Mouse (Mus musculus): ENCODE data around the gene Fmo1. TPM values are rescaled to one million over a fixed set of nuclear protein-coding genes. Genes with fewer than 3 reads are reported as not detected.

The Fmo1 gene
- total RNA-seq, 1 experiment from 2014 or later: not detected

DNA sequence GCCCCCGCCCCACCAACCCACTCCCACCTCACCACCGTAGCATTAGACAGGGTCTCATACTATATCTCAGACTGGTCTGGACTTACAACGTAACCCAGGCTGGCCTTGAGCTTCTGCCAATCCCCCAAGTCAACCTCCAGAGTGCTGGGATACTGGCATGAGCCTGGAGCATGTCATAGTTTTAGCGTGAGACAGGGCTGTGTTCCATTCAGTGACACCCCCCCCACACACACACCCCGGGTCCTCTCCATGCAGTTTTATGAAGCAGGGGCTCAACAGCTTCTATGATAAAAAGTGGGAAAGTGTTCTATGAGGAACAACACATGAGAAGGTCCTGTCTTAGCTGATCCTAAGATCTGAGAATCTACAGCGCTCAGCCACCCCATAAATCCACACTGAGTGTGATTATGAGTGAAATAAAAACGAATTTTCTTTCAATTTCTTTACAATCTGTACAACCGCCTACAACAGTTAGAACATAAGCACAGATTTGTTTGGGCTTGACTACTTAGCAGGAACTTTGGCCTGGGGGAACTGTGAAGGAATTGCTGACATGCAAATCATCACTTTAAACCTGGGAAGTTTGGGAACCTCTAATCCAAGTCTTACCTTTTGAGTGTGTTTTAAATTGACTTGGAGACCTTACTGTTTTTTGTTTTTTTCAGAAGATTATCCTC is 1.5 kb downstream of the Fmo1 start:
- ATAC-seq (ENCODE audit: extremely low read depth, insufficient number of reproducible peaks, low FRiP score, poor library complexity, severe bottlenecking): no peak

DNA sequence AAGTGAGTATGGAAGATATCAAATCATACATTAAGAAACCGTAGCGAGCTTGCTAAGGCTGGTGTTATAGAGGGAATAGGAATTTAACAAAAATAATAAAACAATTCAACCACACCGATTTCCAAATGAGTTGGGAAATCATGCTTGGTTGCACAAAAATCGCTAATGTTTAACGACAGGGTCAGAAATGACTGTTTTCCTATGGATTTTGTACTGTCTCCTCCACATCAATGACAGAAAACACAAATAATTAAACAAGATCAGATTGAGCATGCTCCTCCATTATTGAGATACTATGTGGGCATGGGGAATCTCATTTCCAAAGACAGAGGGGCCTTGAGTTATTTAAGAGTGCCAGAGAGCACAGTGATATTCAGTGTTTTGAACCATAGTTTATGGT is 2.1 kb downstream of the Fmo1 start:
- no peak for ATAC-seq (ENCODE audit: extremely low read depth, insufficient number of reproducible peaks, low FRiP score, poor library complexity, severe bottlenecking)

DNA sequence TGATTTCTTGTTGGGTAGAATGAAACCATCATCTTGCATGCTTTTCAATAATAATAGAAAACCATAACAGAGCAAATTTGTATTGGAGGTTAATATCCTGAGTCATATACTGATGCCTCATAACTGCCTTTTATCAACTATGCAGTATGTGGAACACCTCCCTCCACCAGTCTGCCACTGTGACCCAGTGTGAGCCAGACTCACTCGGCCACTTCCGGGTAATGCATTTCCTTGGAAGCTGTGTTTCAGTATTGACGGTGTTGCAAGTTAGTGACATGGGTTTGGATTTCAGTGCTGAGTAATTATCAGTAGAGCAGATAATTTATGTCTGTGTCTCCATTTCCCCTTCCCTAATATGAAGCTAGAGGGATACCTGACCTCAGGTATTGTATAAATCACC is 2.8 kb downstream of the Fmo1 start:
- ATAC-seq (ENCODE audit: extremely low read depth, insufficient number of reproducible peaks, low FRiP score, poor library complexity, severe bottlenecking): no peak

DNA sequence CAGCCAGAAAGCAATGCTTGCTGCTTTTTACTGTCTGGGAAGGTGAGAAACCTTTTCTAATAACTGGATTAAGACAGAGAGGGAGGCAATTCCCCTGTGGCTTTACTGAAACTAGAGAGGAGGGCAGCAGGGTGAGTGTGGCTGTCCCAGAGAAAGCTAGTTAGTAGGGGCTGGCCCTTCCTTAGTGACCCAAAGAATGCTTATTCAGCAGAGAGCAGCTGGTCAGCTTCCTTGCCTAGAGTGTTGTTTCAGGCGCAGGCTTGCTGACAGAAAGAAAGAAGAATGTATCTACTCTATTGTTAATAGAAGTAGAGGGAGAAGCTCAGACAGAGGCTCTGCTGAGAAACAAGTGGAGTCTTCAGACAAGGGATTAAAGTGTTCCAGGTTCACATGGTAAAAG is 4.1 kb downstream of the Fmo1 start:
- no peak for ATAC-seq (ENCODE audit: extremely low read depth, insufficient number of reproducible peaks, low FRiP score, poor library complexity, severe bottlenecking)

DNA sequence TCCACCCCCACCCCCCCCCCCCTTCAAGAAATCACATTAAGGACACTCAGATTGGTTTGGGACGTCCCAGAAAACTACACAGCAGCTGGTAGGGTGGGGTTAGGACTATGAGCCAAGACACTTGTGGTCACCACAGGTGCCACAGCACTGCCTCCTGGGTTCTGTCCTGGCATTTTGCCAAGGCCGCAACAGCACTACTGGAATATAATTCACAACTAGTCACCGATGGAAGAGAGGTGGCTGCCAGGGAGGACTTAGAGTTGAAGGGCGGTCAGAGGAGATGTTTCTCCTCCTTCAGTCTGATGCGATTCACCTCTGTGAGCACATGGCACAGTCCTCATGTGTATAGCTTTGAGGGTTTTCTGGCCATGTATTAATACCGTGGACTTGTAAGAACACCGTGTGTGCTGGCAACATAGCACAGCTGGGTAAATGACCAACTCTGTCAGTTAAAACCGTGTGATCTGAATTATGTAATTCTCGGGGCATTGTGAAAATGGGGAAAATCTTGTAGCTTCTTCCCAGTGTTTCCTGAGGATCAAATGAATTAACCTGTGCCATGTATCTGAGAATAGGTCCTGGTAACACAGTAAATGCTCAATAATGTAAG is 6.3 kb downstream of the Fmo1 start:
- no peak for ATAC-seq (ENCODE audit: extremely low read depth, insufficient number of reproducible peaks, low FRiP score, poor library complexity, severe bottlenecking)

DNA sequence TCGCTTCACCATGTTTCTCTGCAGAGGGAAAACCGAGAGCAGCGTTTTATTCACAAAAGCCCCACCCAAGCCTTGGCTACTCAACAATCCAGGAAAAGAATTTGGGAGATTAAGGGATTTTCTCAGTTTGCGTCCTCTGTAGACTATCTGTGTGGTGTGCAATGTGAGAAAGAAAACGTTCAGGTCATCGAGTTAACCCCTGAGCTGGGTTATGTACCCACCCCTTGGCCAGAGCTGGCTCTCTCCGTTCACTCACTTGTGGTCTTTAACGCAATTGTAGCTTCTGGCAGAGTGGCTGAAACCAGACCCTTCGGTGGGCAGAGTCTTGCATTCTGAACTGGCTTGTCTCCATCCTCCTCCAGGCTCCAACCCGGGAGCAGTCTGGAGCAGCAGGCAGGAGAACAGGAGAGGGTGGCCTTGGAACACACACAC is 6.8 kb downstream of the Fmo1 start:
- no peak for ATAC-seq (ENCODE audit: extremely low read depth, insufficient number of reproducible peaks, low FRiP score, poor library complexity, severe bottlenecking)

DNA sequence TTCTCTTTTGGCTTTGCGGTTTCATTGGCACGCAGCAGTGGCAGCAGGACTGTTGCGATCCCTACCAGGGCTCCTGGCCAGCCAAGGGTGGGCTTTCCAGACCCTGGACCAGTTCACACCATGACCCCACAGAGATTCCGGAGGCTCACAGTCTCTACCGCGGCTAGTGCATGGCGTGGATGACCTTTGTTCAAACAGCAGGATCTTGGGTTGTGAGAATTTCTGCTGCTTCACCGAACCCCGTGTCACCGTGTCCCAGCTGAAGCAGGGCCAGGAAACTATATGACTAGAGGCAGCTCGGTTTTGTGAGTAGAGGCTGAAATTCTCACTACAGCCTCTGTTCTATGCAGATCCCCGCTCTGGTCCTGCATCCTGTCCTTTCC is 7.7 kb downstream of the Fmo1 start:
- no peak for ATAC-seq (ENCODE audit: extremely low read depth, insufficient number of reproducible peaks, low FRiP score, poor library complexity, severe bottlenecking)

DNA sequence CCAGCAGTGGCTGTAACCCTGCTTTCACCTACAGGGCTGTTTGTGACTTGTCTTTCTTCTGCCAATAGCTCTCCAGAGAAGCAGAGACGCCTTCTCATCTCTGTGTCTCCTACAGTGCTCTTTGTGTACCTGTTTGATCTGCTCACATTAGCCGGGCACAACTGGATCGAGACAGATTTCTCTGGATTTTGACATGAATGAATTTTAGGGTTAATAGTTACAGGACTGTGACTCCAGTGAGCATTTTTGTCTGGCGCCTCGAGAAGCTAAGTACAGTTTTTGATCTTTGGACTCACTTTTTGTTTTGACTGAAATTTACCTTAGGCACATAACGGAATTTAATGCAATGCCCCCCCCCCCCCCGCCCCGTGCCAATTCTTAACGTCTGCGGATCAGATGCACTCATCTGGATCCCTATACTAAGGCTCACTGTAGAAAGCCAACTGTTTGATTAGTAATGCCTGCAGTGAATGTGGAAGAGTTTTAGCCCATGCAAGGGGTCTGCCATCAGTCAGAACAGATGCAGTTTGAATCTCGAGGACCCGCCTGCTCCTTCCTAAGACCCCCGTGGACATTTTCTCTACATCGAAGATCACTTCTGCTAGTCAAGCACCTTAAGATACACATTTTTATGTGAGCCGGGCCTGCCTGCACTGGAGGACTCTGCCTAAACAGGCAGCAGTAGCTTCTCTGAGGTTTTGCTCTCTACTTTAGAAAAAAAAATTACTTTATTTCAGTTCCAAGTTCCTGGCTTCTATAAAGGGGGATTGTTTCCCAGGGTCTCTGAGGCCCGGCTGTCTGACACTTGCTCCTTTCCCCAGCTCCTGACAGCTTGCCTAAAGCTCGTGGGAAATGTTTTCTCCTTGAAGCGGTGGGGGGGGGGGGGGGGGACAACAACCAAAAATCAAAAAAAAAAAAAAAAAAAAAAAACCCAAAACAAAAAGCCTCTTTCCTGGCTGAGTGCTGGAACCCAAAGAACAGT is 8.4 kb downstream of the Fmo1 start:
- ATAC-seq (ENCODE audit: extremely low read depth, insufficient number of reproducible peaks, low FRiP score, poor library complexity, severe bottlenecking): no peak

DNA sequence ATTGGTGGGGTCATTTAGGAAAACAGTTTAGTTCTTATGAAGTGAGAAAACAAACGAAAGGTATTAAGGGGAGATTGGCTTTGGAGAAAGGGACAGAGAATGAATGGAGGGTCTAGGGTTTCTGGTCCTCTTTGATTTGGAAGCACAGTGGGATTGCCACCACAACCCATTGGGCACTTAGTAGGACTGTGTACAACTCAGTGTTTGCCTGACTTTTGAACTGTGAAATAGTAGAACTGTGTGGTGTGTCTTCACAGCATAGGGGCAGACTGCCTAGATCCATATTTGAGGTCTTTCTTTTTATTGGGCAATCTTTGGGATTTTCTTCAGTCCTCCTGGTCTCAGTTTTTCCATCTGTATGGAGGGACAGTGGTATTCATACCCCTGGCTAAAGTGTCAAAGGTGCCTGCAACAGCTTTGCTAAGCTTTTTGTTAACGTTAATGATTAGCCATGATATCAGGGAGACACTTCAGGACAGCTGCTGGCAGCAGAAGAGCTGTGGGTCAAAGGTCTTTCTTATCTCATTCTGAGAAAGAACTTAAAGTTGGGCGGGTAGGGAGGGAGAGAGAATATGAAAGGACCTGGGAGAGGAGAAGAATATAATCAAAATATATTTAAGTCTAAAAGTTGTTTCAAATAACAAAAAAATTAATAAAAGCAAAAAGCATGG is 12.5 kb downstream of the Fmo1 start:
- no peak for ATAC-seq (ENCODE audit: extremely low read depth, insufficient number of reproducible peaks, low FRiP score, poor library complexity, severe bottlenecking)

DNA sequence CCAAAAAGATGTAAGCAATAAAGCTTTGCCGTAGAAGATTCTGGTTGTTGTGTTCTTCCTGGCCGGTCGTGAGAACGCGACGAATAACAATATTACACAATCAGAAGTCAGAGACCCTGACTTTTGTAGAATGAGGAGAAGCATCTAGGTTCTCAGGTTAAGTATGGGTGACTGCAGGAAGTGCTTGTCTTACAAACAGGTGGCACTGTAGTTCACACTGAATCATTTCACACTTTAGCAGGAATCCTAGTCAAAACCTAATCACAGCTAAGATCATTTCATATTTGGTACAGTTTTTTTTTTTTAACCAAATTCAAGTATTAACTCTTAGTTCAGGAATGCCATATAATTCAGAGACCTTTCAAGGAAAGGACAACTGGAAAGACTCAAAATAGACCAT is 18.9 kb downstream of the Fmo1 start:
- ATAC-seq (ENCODE audit: extremely low read depth, insufficient number of reproducible peaks, low FRiP score, poor library complexity, severe bottlenecking): no peak

DNA sequence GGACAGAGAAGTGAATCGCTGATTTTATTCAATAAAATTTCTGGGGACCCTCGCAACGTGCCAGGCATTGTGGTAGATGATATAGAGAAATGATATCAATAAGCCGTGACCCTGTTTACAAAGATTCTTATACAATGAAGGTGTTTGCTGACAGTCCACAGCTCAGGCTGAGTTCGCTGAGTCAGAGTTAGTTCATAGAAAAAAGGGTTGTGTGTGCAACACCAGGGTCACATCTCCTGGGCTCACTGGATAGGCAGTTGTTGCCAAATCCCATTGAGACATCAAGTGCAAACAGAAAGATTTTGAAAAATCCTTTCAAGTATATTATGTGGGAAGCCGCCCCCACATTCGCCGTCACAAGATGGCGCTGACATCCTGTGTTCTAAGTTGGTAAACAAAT is 26.2 kb downstream of the Fmo1 start:
- ATAC-seq (ENCODE audit: extremely low read depth, insufficient number of reproducible peaks, low FRiP score, poor library complexity, severe bottlenecking): no peak

DNA sequence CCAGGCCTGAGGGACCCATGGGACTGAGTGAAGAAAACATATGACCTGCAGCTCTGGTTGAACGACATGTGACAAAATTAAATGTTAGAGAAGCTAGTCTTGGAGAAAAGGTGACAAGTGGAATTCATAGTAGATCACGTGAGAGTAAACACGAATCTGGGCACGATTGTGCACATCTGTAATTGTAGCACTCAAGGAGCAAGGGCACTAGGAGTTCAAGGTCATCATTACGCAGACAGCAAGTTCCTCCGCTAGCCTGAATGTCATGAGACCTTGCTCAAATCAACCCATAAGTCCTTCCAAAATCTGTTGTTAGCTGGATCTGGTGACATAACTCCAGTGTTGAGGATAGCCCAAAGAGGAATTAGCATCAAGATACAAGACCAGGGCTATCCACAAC is 27.4 kb downstream of the Fmo1 start:
- ATAC-seq (ENCODE audit: extremely low read depth, insufficient number of reproducible peaks, low FRiP score, poor library complexity, severe bottlenecking): no peak

DNA sequence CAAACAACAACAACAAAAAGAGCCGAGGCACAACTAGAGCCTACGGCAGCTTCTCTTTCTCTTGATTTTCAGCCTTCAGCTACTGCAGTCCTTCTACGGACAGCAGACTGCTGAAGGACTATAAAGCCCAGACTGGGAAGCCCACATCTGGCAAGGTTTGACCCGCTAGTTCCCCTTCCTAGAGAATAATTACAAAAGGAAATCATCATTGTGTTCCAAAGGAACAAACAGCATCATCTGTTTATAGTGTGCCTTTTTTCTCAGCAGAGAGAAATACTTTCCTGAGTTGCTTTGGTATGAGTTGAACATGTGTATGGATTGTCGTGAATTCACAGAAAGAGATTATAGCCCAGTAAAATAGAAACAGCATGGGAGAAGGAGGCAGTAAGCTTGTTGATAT is 32.1 kb downstream of the Fmo1 start:
- ATAC-seq (ENCODE audit: extremely low read depth, insufficient number of reproducible peaks, low FRiP score, poor library complexity, severe bottlenecking): no peak

DNA sequence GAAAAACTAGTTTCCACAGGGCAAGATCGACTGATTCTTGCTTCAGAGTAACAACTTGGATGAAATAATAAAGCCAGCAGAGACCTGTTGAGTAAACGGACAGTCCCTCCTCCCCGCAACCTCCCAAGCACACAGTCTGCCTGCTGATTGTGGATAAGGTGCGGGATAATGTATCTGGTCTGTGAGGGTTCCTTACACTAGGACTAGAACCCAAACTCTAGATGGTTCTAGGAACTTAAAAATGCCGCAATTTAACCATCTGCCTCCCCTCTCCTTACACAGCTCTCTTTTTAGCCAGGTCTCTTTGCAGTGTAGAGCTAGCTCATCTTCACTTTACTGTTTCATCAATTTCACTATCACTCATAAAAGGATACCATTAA is 33.8 kb downstream of the Fmo1 start:
- no peak for ATAC-seq (ENCODE audit: extremely low read depth, insufficient number of reproducible peaks, low FRiP score, poor library complexity, severe bottlenecking)

DNA sequence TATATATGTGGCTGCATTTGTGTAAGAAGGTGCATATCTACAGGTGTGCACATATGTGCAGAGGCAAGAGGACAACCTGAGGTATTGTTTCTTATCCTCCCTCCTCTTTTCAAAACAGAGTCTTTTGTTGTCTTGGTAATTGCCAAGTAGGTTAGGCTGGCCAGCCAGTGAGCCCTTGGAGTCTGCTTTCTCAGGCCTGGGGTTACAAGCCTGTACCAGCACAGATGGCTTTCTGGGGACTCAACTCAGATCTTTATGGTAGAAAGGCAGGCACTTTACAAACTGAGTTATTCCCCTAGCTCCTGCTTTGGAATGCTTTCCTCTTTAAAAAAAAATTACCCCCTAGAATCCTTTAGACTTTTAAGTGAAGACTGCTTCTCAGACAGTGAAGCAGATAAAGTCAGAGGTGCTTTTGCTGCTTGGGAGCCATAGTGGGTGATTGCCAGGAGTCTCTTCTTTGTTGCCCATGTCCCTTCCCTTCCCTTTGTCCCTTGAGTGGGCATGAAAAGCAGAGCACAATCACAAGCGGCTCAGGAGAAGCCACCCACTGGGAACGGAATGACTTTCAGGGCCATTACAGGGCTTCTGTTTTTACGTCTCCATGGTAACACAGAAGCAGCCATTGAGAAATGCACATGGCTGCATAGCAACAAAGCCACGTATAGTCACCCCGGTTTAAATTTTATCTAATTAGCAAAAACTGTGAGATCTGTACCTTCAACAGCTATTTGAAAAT is 34.4 kb downstream of the Fmo1 start:
- ATAC-seq (ENCODE audit: extremely low read depth, insufficient number of reproducible peaks, low FRiP score, poor library complexity, severe bottlenecking): no peak

DNA sequence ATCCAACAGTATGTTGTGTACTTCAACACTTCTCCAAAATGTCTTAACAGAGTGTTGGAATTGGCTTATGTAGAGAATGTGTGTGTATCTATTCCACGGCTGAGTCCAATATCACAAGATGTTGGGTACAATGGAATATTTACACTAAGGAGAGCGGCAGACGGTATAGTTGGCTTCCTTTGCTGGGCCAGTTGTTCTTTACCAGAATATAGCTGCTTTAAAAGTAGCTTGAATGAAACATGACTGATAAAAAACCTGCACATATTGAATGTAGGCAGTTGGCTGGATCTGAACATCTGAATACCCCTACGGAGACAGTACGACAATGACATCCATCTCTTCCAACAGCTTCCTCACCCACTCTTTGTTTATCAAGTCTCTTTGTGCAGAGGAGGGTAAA is 47.1 kb downstream of the Fmo1 start:
- no peak for ATAC-seq (ENCODE audit: extremely low read depth, insufficient number of reproducible peaks, low FRiP score, poor library complexity, severe bottlenecking)

DNA sequence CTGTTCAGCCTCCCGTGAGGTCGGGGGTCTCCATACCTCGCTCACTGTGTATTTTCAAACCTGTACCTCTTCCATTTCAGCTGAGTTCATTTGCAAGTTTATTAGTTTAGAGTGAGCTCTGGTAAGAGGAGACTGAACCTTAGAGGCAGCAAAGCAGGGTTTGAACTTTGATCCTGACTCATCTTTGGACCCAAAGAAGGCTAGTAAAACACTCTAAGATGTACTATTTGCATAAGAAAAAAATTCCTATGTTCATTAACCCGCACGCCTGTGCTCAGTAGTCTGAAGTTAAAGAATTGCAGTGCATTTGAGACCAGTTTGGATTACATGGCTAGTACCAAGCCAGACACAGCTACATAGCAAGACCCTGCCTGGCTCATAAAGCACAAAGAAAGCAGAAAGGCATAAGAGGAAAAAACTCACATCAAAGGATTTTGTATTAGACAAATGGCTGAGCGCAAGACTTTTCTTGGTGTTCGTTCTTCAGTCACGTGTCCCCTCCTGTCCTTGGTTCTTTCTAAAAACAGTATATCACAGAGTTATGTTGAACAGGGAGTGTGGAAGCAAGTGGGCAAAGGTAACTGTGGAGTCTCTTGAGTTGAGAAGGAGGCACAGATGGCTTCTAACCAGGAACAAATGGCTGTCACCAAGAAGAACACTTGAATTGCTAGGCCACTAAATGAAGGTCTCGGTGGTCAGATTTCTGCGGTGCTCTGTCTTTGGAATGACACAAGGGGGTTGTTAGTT is 50.9 kb downstream of the Fmo1 start:
- ATAC-seq (ENCODE audit: extremely low read depth, insufficient number of reproducible peaks, low FRiP score, poor library complexity, severe bottlenecking): no peak

DNA sequence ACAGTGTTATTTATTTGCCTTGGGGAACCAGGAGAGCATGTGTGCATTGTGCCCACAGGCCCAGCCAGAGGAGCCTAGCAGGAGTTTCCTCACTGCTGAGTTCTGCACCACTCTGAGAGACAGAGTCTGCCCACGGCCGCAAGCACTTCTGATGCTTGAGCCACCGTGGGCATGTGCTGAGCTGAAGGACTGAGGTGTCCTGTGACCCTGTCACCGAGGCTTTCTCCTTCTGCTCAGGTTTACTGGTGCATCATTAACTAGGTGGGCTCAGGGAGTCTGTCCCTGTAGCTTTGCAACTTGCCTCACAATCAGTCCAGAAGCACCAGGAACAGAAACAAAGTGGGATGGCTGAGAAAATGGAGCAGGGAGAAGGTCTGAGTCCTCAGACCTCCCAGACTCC is 51.5 kb downstream of the Fmo1 start:
- ATAC-seq (ENCODE audit: extremely low read depth, insufficient number of reproducible peaks, low FRiP score, poor library complexity, severe bottlenecking): no peak
